ENCODE assay signal across 19 mouse cellular contexts in genomic region chr12:53421701-53422100, GRCm38 (mm10).
DNase-seq lines count a peak whose midpoint lies in the region; ATAC-seq and TF ChIP-seq lines count a peak whose summit lies in the region.
"Had no signal": no experiment of that assay in that cellular context is flagged by ENCODE, and none has a peak within 500 bp of the region (broad histone marks: within the 10 kb centered on the region; RNA-seq: fewer than 3 reads in every experiment).

No protein-coding gene starts in this region.

- H3K27ac ChIP-seq in lung, postnatal 0 days (ENCODE audit: low read length), result no peak overlapping the region
- no peak overlapping the region for H3K27ac ChIP-seq in hindbrain, embryonic 11.5 days (ENCODE audit: low read depth, low read length)
- H3K27ac ChIP-seq: heart, embryonic 15.5 days; limb, embryonic 12.5 days; liver, embryonic 14.5 days; macrophage; midbrain, embryonic 12.5 days had no signal

- no peaks in the 10 kb centered on the region for H3K4me1 ChIP-seq in lung, postnatal 0 days (ENCODE audit: insufficient read depth, low read depth, low read length)
- H3K4me1 ChIP-seq in lung, adult 2 months (ENCODE audit: control insufficient read depth, insufficient read depth, low read length), result no peaks in the 10 kb centered on the region
- H3K4me1 ChIP-seq in hindbrain, embryonic 11.5 days (replicated peaks; ENCODE audit: control insufficient read depth, insufficient read depth, low read length), result no peaks in the 10 kb centered on the region; the same call in 1 of the 2 replicates
- H3K4me1 ChIP-seq: heart, embryonic 15.5 days; limb, embryonic 12.5 days had no signal

- H3ac ChIP-seq in myocyte (ENCODE audit: control insufficient read depth, insufficient read length), result no peak overlapping the region

- no peak overlapping the region for H3K9ac ChIP-seq in lung, postnatal 0 days (replicated peaks; ENCODE audit: low read depth)
- H3K9ac ChIP-seq in hindbrain, embryonic 11.5 days (ENCODE audit: low read depth, low read length), result no peak overlapping the region
- H3K9ac ChIP-seq: forebrain, postnatal 0 days; heart, embryonic 15.5 days; limb, embryonic 12.5 days; liver, embryonic 14.5 days; midbrain, embryonic 12.5 days had no signal

- no peak for TF ChIP-seq POLR2A in lung, adult 2 months (IDR thresholded peaks at IDR 0.05; ENCODE audit: borderline replicate concordance, extremely low read depth, low read depth, low read length)
- TF ChIP-seq POLR2A in myocyte (IDR thresholded peaks at IDR 0.05; ENCODE audit: insufficient read length, low read depth), result no peak

- H3K4me2 ChIP-seq in lung, postnatal 0 days (replicated peaks; ENCODE audit: low read depth, low read length), result no peak overlapping the region
- peak overlapping the region; percentile 42 for H3K4me2 ChIP-seq in myocyte (ENCODE audit: low read depth)
- no peak overlapping the region for H3K4me2 ChIP-seq in hindbrain, embryonic 11.5 days (replicated peaks; ENCODE audit: low read depth, low read length)
- H3K4me2 ChIP-seq: heart, embryonic 15.5 days; limb, embryonic 12.5 days; midbrain, embryonic 12.5 days had no signal

- H3K27me3 ChIP-seq in lung, postnatal 0 days (replicated peaks; ENCODE audit: insufficient read depth, low read length), result no peaks in the 10 kb centered on the region
- no peaks in the 10 kb centered on the region for H3K27me3 ChIP-seq in myocyte (ENCODE audit: control insufficient read depth, insufficient read depth, insufficient read length)
- H3K27me3 ChIP-seq in hindbrain, embryonic 11.5 days (ENCODE audit: control insufficient read depth, insufficient read depth, low read length), result no peaks in the 10 kb centered on the region
- H3K27me3 ChIP-seq: heart, embryonic 15.5 days; limb, embryonic 12.5 days; midbrain, embryonic 12.5 days had no signal

- TF ChIP-seq EP300 in lung, postnatal 0 days (IDR thresholded peaks at IDR 0.05), result no peak

- intact Hi-C loops in heart, postnatal 25 days (cut with DNase I), result no loop called here

- WGBS in lung, postnatal 0 days, result 72% methylated on average over 4 of the region's 4 CpGs
- 57% methylated on average over 4 of the region's 4 CpGs for WGBS in lung, adult 2 months
- 89% methylated on average over 4 of the region's 4 CpGs for WGBS in hindbrain, embryonic 11.5 days

- H3K4me3 ChIP-seq in lung, postnatal 0 days (ENCODE audit: low read depth, low read length), result no peak overlapping the region
- H3K4me3 ChIP-seq in lung, adult 2 months (replicated peaks; ENCODE audit: extremely low read depth, low read depth, low read length), result no peak overlapping the region
- no peak overlapping the region for H3K4me3 ChIP-seq in myocyte
- H3K4me3 ChIP-seq in hindbrain, embryonic 11.5 days (ENCODE audit: low read depth, low read length), result no peak overlapping the region
- H3K4me3 ChIP-seq: heart, embryonic 15.5 days; limb, embryonic 12.5 days; midbrain, embryonic 12.5 days had no signal

- H3K9me3 ChIP-seq in lung, postnatal 0 days (ENCODE audit: low read length), result no peaks in the 10 kb centered on the region
- no peaks in the 10 kb centered on the region for H3K9me3 ChIP-seq in hindbrain, embryonic 11.5 days (ENCODE audit: control insufficient read depth, low read length)
- H3K9me3 ChIP-seq: heart, embryonic 15.5 days; limb, embryonic 12.5 days; midbrain, embryonic 12.5 days had no signal

- TF ChIP-seq CTCF in lung, postnatal 0 days (IDR thresholded peaks at IDR 0.05), result no peak
- no peak for TF ChIP-seq CTCF in lung, adult 2 months (IDR thresholded peaks at IDR 0.05; ENCODE audit: insufficient read depth, low read length)

- H3K36me3 ChIP-seq in lung, postnatal 0 days (ENCODE audit: insufficient read depth, low read length), result no peaks in the 10 kb centered on the region
- no peaks in the 10 kb centered on the region for H3K36me3 ChIP-seq in myocyte (ENCODE audit: control insufficient read depth, insufficient read depth)
- H3K36me3 ChIP-seq in hindbrain, embryonic 11.5 days (ENCODE audit: control insufficient read depth, insufficient read depth, low read length), result no peaks in the 10 kb centered on the region
- H3K36me3 ChIP-seq: heart, embryonic 15.5 days; limb, embryonic 12.5 days; midbrain, embryonic 12.5 days had no signal

- peak; percentile 22 to 33 for DNase-seq in heart, adult 18-20 months
- no peak for DNase-seq in heart, postnatal 25 days (ENCODE audit: low spot score)
- DNase-seq in lung, postnatal 0 days (ENCODE audit: low spot score), result peak; percentile 44
- no peak for DNase-seq in lung, adult 2 months
- DNase-seq in Muller cell, postnatal 12 days (ENCODE audit: inconsistent ontology term), result peak; percentile 87
- DNase-seq in hindbrain, embryonic 11.5 days (ENCODE audit: low spot score), result no peak
- DNase-seq: cerebellum, adult 9-11 months; embryo, embryonic 11 days; forebrain, postnatal 0 days; kidney, adult 18-20 months; kidney, postnatal 14 days; right cerebral cortex, postnatal 25 days had no signal

- H3K79me2 ChIP-seq in myocyte (ENCODE audit: control insufficient read depth, insufficient read depth), result no peaks in the 10 kb centered on the region

- 0 out of 2 replicates have a peak, but pooled peaks have one; percentile 19 for ATAC-seq in lung, postnatal 0 days
- ATAC-seq in hindbrain, embryonic 11.5 days (ENCODE audit: low FRiP score), result no peak
- ATAC-seq: forebrain, postnatal 0 days; hindbrain, embryonic 16.5 days had no signal

TF ChIP-seq in myocyte, 11 proteins besides CTCF, POLR2A, EP300 and RAD21:
- TF ChIP-seq REST (IDR thresholded peaks at IDR 0.05; ENCODE audit: insufficient read depth, insufficient read length) (no peak), TCF12 (IDR thresholded peaks at IDR 0.05; ENCODE audit: insufficient read depth, poor library complexity, severe bottlenecking) (no peak), CEBPB (IDR thresholded peaks at IDR 0.05; ENCODE audit: insufficient read depth, poor library complexity, severe bottlenecking) (0 out of 2 replicates have a peak, but pooled peaks have one; percentile 49)

Comparison
In these comparisons a context has a peak if more than half of its experiments do, and no peak if none do; other contexts are left out.
1. DNase-seq: peak in heart, adult 18-20 months (2 of 2), lung, postnatal 0 days (single experiment) and Muller cell, postnatal 12 days (single experiment); none in heart, postnatal 25 days (single experiment), lung, adult 2 months (single experiment) and hindbrain, embryonic 11.5 days (single experiment).